Mouse (Mus musculus) bone marrow, adult 2 months (tissue): ENCODE data around the gene Lbh.

Experiments used
- CTCF ChIP-seq: fragments of 200-500 bp; IDR thresholded peaks from 2 replicates; pipeline ENCODE4 v1.5.1; 2011; ENCODE audit warnings: low read length, control low read depth; ENCODE audit not compliant: control insufficient read depth, insufficient read depth
- POLR2A ChIP-seq: fragments of 200-500 bp; IDR thresholded peaks from 2 replicates; pipeline ENCODE4 v1.6.1; 2011; ENCODE audit warnings: low read depth, mild to moderate bottlenecking, control low read depth, low read length, borderline replicate concordance; ENCODE audit not compliant: control insufficient read depth

- TF ChIP-seq CTCF = no peak
- no peak for TF ChIP-seq POLR2A
Measured at GRCm38 (mm10) chr17:72939569-72939899, 21.4 kb downstream of the Lbh start.
